Mouse (Mus musculus) embryo, embryonic 10.5 days (tissue): ENCODE measurements around the gene Speer3.
"Not testable (repeated sequence)": the region's sequence is repeated elsewhere in the genome, so short reads cannot be mapped to it uniquely, and the experiment has no call there.

Experiments used
- DNase-seq: peaks from one replicate; pipeline ENCODE4 v3.0.0-alpha.2; 2015; ENCODE audit warnings: low spot score

The Speer3 gene

GRCm38 (mm10) chr5:13791319-13791718, at the start of gene Speer3:
Gene Speer3, plus strand, starts transcription at chr5:13791619.
- no peak for DNase-seq

GRCm38 (mm10) chr5:13810496-13810895, 19.1 kb downstream of the Speer3 start:
- DNase-seq = not testable (repeated sequence)

GRCm38 (mm10) chr5:13825108-13825507, 33.7 kb downstream of the Speer3 start:
- no peak for DNase-seq

DNA sequence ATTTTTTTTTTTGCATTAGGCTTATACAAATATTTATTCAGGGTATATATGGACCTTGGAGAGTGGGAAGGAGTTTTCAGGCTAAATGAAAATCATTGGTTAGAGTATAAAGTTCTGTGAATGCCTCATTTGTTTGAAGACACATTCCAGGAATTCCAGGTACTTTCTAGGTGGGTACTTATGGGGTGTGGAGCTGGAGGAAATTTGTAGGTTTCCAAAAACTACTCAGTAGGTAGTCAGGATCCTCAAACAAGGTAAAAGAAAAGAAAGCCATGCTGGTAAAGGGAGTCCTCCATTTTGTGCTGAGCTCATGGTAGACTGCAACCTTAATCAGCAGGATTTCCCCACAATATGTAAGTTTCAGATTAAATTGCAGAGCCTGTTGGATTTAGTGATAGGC, 35.3 kb downstream of the Speer3 start:
- DNase-seq = no peak

DNA sequence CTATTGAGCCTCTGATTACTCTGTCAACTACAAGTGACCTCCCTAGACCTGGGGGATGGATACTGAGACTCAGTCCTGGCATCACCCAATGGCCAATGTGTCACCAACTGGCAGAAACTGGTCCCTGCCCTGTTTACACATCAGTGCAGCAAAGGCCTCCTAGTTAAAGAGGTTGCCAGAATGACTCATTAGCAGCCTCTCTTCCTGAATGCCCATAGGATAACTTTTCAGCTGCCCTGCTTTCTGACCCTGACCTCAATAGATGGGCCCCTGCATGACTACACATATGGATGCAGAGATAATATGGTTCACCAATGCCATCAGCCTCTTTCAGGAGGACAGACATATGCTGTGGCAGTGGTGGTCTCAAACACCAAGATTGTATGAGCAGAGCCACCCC, 52.9 kb downstream of the Speer3 start:
- DNase-seq = no peak
